Mouse (Mus musculus) liver, adult 2 months (tissue): ENCODE measurements around the gene Ifitm10.
"Not testable (repeated sequence)": the region's sequence is repeated elsewhere in the genome, so short reads cannot be mapped to it uniquely, and the experiment has no call there.

ENCODE experiments used
- CTCF ChIP-seq: fragments of 200-500 bp; IDR thresholded peaks from 2 replicates; pipeline ENCODE4 v1.5.1; 2011; ENCODE audit warnings: low read depth, low read length, control low read depth
- POLR2A ChIP-seq: fragments of 200-500 bp; IDR thresholded peaks from 2 replicates; pipeline ENCODE4 v1.6.1; 2011; ENCODE audit warnings: low read length, control low read depth; ENCODE audit not compliant: insufficient read depth; ENCODE audit errors: extremely low read depth

DNA sequence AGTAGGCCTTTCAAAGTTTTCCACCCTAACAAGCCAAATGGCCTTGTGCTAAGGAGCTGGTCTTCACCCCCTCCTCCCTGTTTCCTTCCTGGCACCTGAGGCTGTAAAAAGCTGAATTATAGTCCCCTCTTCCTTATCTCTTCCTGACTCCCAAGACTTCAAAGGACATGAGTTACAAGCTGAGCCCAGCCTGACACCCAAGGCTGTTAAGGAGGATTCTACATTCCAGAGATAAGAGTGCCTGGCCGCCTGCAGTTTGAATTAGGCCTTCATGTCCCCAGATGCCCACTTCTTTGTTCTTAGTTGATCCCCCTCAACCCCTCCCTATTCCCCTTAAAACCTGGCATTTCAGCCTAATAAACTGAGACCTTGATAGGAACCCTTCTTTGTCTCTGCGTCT, 90.7 kb downstream of the Ifitm10 start:
- not testable (repeated sequence) for TF ChIP-seq POLR2A, CTCF
